Mouse (Mus musculus) CH12.LX (cell line): ENCODE measurements at regions not wholly inside any gene's neighbourhood (a gene's known extent, or its start where the extent isn't known, plus 50 kb on each side); places are given as distances from the start of the nearest gene placed in this dataset.
A peak's percentile ranks its signal among the peaks of the same experiment; 100 is the strongest.

ENCODE experiments used
- DNase-seq: peaks from one replicate; pipeline ENCODE4 v3.0.0-alpha.2; 2013; ENCODE audit errors: extremely low read depth
- H3K27ac ChIP-seq: 2 replicates; pipeline ENCODE4 v1.5.1; 2012; ENCODE audit warnings: low read depth, mild to moderate bottlenecking, control low read depth, moderate library complexity; ENCODE audit not compliant: insufficient read depth
- H3K27me3 ChIP-seq: replicated peaks from 2 replicates; pipeline ENCODE3; 2012; ENCODE audit warnings: inconsistent platforms
- H3K36me3 ChIP-seq, 2 experiments: replicated peaks in 1 of 2; 2 replicates each; pipeline versions ENCODE3 to v1.6.1; 2012; ENCODE audit warnings: inconsistent platforms in 1 of 2, low read length in 1 of 2, mild to moderate bottlenecking in 1 of 2, mixed read lengths in 1 of 2, moderate library complexity in 1 of 2; ENCODE audit not compliant: control insufficient read depth in 1 of 2, insufficient read depth in 1 of 2
- H3K4me1 ChIP-seq, 2 experiments: 2 replicates each; pipeline ENCODE4 v1.6.1; 2012; ENCODE audit warnings: inconsistent platforms in 1 of 2, moderate library complexity in 1 of 2; ENCODE audit not compliant: insufficient read depth in 2 of 2, control insufficient read depth in 1 of 2
- H3K4me2 ChIP-seq: 2 replicates; pipeline ENCODE4 v1.6.1; 2012; ENCODE audit warnings: low read depth, mild to moderate bottlenecking, control low read depth; ENCODE audit not compliant: poor library complexity, insufficient read depth, severe bottlenecking
- H3K4me3 ChIP-seq, 3 experiments: fragments of 150-350 bp in 1 of 3; sonication (generic) in 1 of 3; replicated peaks in 1 of 3; 2 replicates each; pipeline versions ENCODE3 to v1.5.1; 2011 to 2012; ENCODE audit warnings: low read depth in 2 of 3, low read length in 2 of 3, mild to moderate bottlenecking in 2 of 3, moderate library complexity in 2 of 3, control low read depth in 1 of 3, improper control_type of control experiment in 1 of 3, inconsistent platforms in 1 of 3, mixed read lengths in 1 of 3; ENCODE audit not compliant: poor library complexity in 1 of 3
- H3K79me2 ChIP-seq: replicated peaks from 2 replicates; pipeline ENCODE4 v1.6.1; 2012; ENCODE audit warnings: mild to moderate bottlenecking, moderate library complexity; ENCODE audit not compliant: control insufficient read depth, poor library complexity, insufficient read depth, severe bottlenecking; ENCODE audit errors: extremely low read depth
- H3K9ac ChIP-seq: 2 replicates; pipeline ENCODE4 v1.6.1; 2012; ENCODE audit warnings: low read depth, mild to moderate bottlenecking, control low read depth, moderate library complexity; ENCODE audit not compliant: insufficient read depth
- H3K9me3 ChIP-seq: replicated peaks from 2 replicates; pipeline ENCODE3; 2012; ENCODE audit warnings: low read length, inconsistent platforms, mixed read lengths
- BHLHE40 ChIP-seq: IDR thresholded peaks from 2 replicates; pipeline ENCODE4 v1.6.1; 2011; ENCODE audit warnings: mild to moderate bottlenecking, low read depth, low read length, improper control_type of control experiment
- CHD1 ChIP-seq: IDR thresholded peaks from 2 replicates; pipeline ENCODE4 v1.6.1; 2012; ENCODE audit warnings: low read depth, low read length, improper control_type of control experiment, inconsistent platforms
- CHD2 ChIP-seq: IDR thresholded peaks from 2 replicates; pipeline ENCODE4 v1.6.1; 2011; ENCODE audit warnings: low read length, improper control_type of control experiment
- CTCF ChIP-seq, 2 experiments: IDR thresholded peaks in 1 of 2; conservative IDR thresholded peaks in 1 of 2; 2 replicates each; pipeline ENCODE4 v1.5.1; 2011 to 2012; ENCODE audit warnings: low read depth in 2 of 2, low read length in 2 of 2, improper control_type of control experiment in 1 of 2, inconsistent platforms in 1 of 2, mild to moderate bottlenecking in 1 of 2, moderate library complexity in 1 of 2
- E2F4 ChIP-seq: IDR thresholded peaks from 2 replicates; pipeline ENCODE4 v1.6.1; 2011; ENCODE audit warnings: low read depth, low read length, improper control_type of control experiment; ENCODE audit not compliant: insufficient replicate concordance
- ELF1 ChIP-seq: IDR thresholded peaks from 2 replicates; pipeline ENCODE4 v1.6.1; 2014; ENCODE audit warnings: low read depth, mild to moderate bottlenecking, inconsistent platforms, low read length, improper control_type of control experiment
- EP300 ChIP-seq: IDR thresholded peaks from 2 replicates; pipeline ENCODE4 v1.6.1; 2011; ENCODE audit warnings: low read length, improper control_type of control experiment
- ETS1 ChIP-seq: conservative IDR thresholded peaks from 2 replicates; pipeline ENCODE4 v1.6.1; 2012; ENCODE audit warnings: low read depth, mild to moderate bottlenecking, inconsistent platforms, low read length, improper control_type of control experiment, moderate library complexity
- GABPA ChIP-seq: IDR thresholded peaks from 2 replicates; pipeline ENCODE4 v1.6.1; 2012; ENCODE audit warnings: low read depth, low read length, improper control_type of control experiment, inconsistent platforms; ENCODE audit not compliant: insufficient replicate concordance
- IRF4 ChIP-seq: IDR thresholded peaks from 2 replicates; pipeline ENCODE4 v1.6.1; 2014; ENCODE audit warnings: low read depth, mild to moderate bottlenecking, inconsistent platforms, low read length, improper control_type of control experiment
- JUN ChIP-seq: IDR thresholded peaks from 2 replicates; pipeline ENCODE4 v1.6.1; 2011; ENCODE audit warnings: low read depth, mild to moderate bottlenecking, low read length, improper control_type of control experiment, moderate library complexity; ENCODE audit not compliant: insufficient read depth
- JUND ChIP-seq: conservative IDR thresholded peaks from 2 replicates; pipeline ENCODE4 v1.6.1; 2011; ENCODE audit warnings: low read depth, low read length, improper control_type of control experiment
- MAFK ChIP-seq: IDR thresholded peaks from 2 replicates; pipeline ENCODE4 v1.6.1; 2011; ENCODE audit warnings: low read length, improper control_type of control experiment; ENCODE audit not compliant: insufficient replicate concordance
- MAZ ChIP-seq: IDR thresholded peaks from 2 replicates; pipeline ENCODE4 v1.6.1; 2012; ENCODE audit warnings: low read depth, mild to moderate bottlenecking, inconsistent platforms, low read length, improper control_type of control experiment, moderate library complexity
- MEF2A ChIP-seq: IDR thresholded peaks from 2 replicates; pipeline ENCODE4 v1.6.1; 2014; ENCODE audit warnings: low read depth, mild to moderate bottlenecking, inconsistent platforms, low read length, improper control_type of control experiment, borderline replicate concordance
- MXI1 ChIP-seq: IDR thresholded peaks from 2 replicates; pipeline ENCODE4 v1.6.1; 2011; ENCODE audit warnings: mild to moderate bottlenecking, low read depth, low read length, improper control_type of control experiment
- MYC ChIP-seq: IDR thresholded peaks from 2 replicates; pipeline ENCODE4 v1.6.1; 2011; ENCODE audit warnings: low read depth, mild to moderate bottlenecking, improper control_type of control experiment, low read length
- NELFE ChIP-seq: IDR thresholded peaks from 2 replicates; pipeline ENCODE4 v1.6.1; 2011; ENCODE audit warnings: low read depth, low read length, improper control_type of control experiment
- PAX5 ChIP-seq: IDR thresholded peaks from 2 replicates; pipeline ENCODE4 v1.6.1; 2012; ENCODE audit warnings: low read length, inconsistent platforms, mixed read lengths
- POLR2A ChIP-seq: IDR thresholded peaks from 2 replicates; pipeline ENCODE4 v1.6.1; 2011; ENCODE audit warnings: low read depth, mild to moderate bottlenecking, improper control_type of control experiment, low read length
- POLR2AphosphoS2 ChIP-seq: IDR thresholded peaks from 2 replicates; pipeline ENCODE4 v1.6.1; 2011; ENCODE audit warnings: low read depth, low read length, improper control_type of control experiment
- RAD21 ChIP-seq: IDR thresholded peaks from 2 replicates; pipeline ENCODE4 v1.6.1; 2011; ENCODE audit warnings: low read depth, mild to moderate bottlenecking, low read length, improper control_type of control experiment, moderate library complexity
- RCOR1 ChIP-seq: conservative IDR thresholded peaks from 2 replicates; pipeline ENCODE4 v1.6.1; 2012; ENCODE audit warnings: low read depth, mild to moderate bottlenecking, inconsistent platforms, low read length, improper control_type of control experiment
- SIN3A ChIP-seq: IDR thresholded peaks from 2 replicates; pipeline ENCODE4 v1.6.1; 2012; ENCODE audit warnings: low read length, improper control_type of control experiment, inconsistent platforms
- TCF12 ChIP-seq: IDR thresholded peaks from 2 replicates; pipeline ENCODE4 v1.6.1; 2014; ENCODE audit warnings: low read depth, mild to moderate bottlenecking, inconsistent platforms, low read length, improper control_type of control experiment
- USF2 ChIP-seq: conservative IDR thresholded peaks from 2 replicates; pipeline ENCODE4 v1.6.1; 2011; ENCODE audit warnings: low read depth, low read length, improper control_type of control experiment
- ZKSCAN1 ChIP-seq: IDR thresholded peaks from 2 replicates; pipeline ENCODE4 v1.6.1; 2012; ENCODE audit warnings: low read depth, inconsistent platforms, low read length, improper control_type of control experiment, borderline replicate concordance
- ZMIZ1 ChIP-seq: IDR thresholded peaks from 2 replicates; pipeline ENCODE4 v1.6.1; 2012; ENCODE audit warnings: low read depth, mild to moderate bottlenecking, inconsistent platforms, low read length, improper control_type of control experiment
- ZNF384 ChIP-seq: IDR thresholded peaks from 2 replicates; pipeline ENCODE4 v1.6.1; 2012; ENCODE audit warnings: low read depth, low read length, improper control_type of control experiment, inconsistent platforms
- dilution Hi-C: fragments of 300-500 bp; cut with MboI; formaldehyde crosslinking; loops from 2 replicates; pipeline ENCODE4 v1.14.3; 2020; ENCODE audit warnings: low sequenced_read_pairs; ENCODE audit not compliant: extremely low pct_unique_long_range_greater_than_20kb, extremely low pct_ligation_motif_present
- in situ Hi-C: fragments of 300-500 bp; cut with MboI; formaldehyde crosslinking; loops from 3 replicates; pipeline ENCODE4 v1.14.3; 2019; ENCODE audit warnings: low sequenced_read_pairs, low pct_ligation_motif_present, low pct_unique_long_range_greater_than_20kb, mixed read lengths

DNA sequence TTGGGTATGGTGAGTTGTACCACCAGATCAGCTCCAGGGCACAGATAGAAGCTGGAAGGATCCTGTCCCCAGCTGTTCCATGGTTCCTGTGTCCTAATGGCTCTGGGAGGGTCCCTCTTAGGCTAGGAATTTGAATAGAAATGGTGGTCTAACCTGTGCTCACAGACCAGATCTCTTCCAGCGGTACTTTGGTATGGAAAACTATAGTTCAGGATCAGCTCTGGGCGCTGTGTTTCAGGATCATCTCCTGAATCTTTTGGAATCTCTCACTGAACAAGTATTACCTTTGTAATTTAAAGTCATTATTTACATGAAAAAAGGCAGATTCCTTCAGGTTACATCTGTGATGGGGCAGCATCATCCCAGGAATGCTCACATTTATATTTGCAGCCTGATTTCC is 208.1 kb upstream of the Podxl start:
- H3K9ac ChIP-seq = no peak overlapping the region
- no peak overlapping the region for H3K27ac ChIP-seq
- dilution Hi-C loops = no loop called here
- in situ Hi-C loops = no loop called here
- peaks cover 45% of the 10 kb centered on the region for H3K27me3 ChIP-seq
- no peaks in the 10 kb centered on the region for H3K4me1 ChIP-seq
- H3K9me3 ChIP-seq = peaks cover 6% of the 10 kb centered on the region
- DNase-seq = no peak
- no peak overlapping the region for H3K4me2 ChIP-seq
- H3K36me3 ChIP-seq = no peaks in the 10 kb centered on the region
- H3K79me2 ChIP-seq = no peaks in the 10 kb centered on the region
- no peak overlapping the region for H3K4me3 ChIP-seq
- no peak for TF ChIP-seq SIN3A
- TF ChIP-seq MEF2A = no peak
- TF ChIP-seq MAFK = no peak
- TF ChIP-seq JUND = no peak
- no peak for TF ChIP-seq CHD1
- TF ChIP-seq NELFE = no peak
- TF ChIP-seq IRF4 = no peak
- no peak for TF ChIP-seq CTCF (conservative IDR thresholded peaks at IDR 0.05 in 1 of 2, IDR thresholded peaks at IDR 0.05 in 1 of 2; ENCODE audit: low read depth in 2 of 2, low read length in 2 of 2)
- no peak for TF ChIP-seq ZKSCAN1
- no peak for TF ChIP-seq CHD2
- no peak for TF ChIP-seq USF2
- no peak for TF ChIP-seq GABPA
- no peak for TF ChIP-seq ZNF384
- TF ChIP-seq TCF12 = no peak
- TF ChIP-seq MAZ = no peak
- no peak for TF ChIP-seq MYC
- TF ChIP-seq POLR2A = no peak
- TF ChIP-seq PAX5 = no peak
- TF ChIP-seq ETS1 = no peak

- dilution Hi-C loops (no loop called here), in situ Hi-C loops (no loop called here)
- no peak overlapping the region for H3K9ac ChIP-seq
- no peak overlapping the region for H3K4me3 ChIP-seq
- no peaks in the 10 kb centered on the region for H3K36me3 ChIP-seq
- H3K4me1 ChIP-seq = peaks cover 4 to 15% of the 10 kb centered on the region in 2 experiments; a peak in 3 of 4 replicates
- peak; percentile 25 for DNase-seq
- no peaks in the 10 kb centered on the region for H3K9me3 ChIP-seq
- no peak overlapping the region for H3K27ac ChIP-seq
- no peak for TF ChIP-seq EP300
- TF ChIP-seq POLR2A = no peak
- TF ChIP-seq MXI1 = no peak
- no peak for TF ChIP-seq PAX5
- no peak for TF ChIP-seq ETS1
- TF ChIP-seq USF2 = no peak
- no peak for TF ChIP-seq ELF1
- no peak for TF ChIP-seq CHD1
- no peak for TF ChIP-seq RCOR1
- no peak for TF ChIP-seq E2F4
- no peak for TF ChIP-seq ZKSCAN1
- TF ChIP-seq POLR2AphosphoS2 = no peak
- TF ChIP-seq BHLHE40 = no peak
- TF ChIP-seq ZMIZ1 = no peak
- TF ChIP-seq RAD21 = no peak
- no peak for TF ChIP-seq MYC
- no peak for TF ChIP-seq CTCF (conservative IDR thresholded peaks at IDR 0.05 in 1 of 2, IDR thresholded peaks at IDR 0.05 in 1 of 2; ENCODE audit: low read depth in 2 of 2, low read length in 2 of 2)
- no peak for TF ChIP-seq JUN
- no peak overlapping the region for H3K4me2 ChIP-seq
- H3K27me3 ChIP-seq = peaks cover 81% of the 10 kb centered on the region
- no peaks in the 10 kb centered on the region for H3K79me2 ChIP-seq
Measured at GRCm38 (mm10) chr6:31745589-31745988, 181.8 kb upstream of the Podxl start.
